Mouse (Mus musculus) CD4-positive helper T cell, adult 2 months (primary cell): ENCODE results near the gene 1700021F05Rik.

Experiments
- DNase-seq: peaks from one replicate; pipeline ENCODE4 v3.0.0-alpha.2; 2012; ENCODE audit warnings: low read depth, missing footprints, low spot score

1700021F05Rik gene

GRCm38 (mm10) chr10:43540442-43541152 is at the start of gene 1700021F05Rik:
Gene 1700021F05Rik (minus strand): TSS chr10:43540994.
- peak; percentile 96 for DNase-seq

GRCm38 (mm10) chr10:43588470-43589177 is 47.8 kb upstream of the 1700021F05Rik start:
- DNase-seq = no peak

- no peak for DNase-seq
These were observed 43.7 kb upstream of the 1700021F05Rik start for GRCm38 (mm10) chr10:43584538-43584937.

GRCm38 (mm10) chr10:43581260-43581659 is 40.5 kb upstream of the 1700021F05Rik start:
- DNase-seq = no peak

- peak; percentile 9 for DNase-seq
These were observed 39.9 kb upstream of the 1700021F05Rik start for GRCm38 (mm10) chr10:43580649-43581078.

GRCm38 (mm10) chr10:43579381-43580261 is 38.8 kb upstream of the 1700021F05Rik start:
- DNase-seq = no peak

- DNase-seq = peak; percentile 28
These were observed 38.1 kb upstream of the 1700021F05Rik start for GRCm38 (mm10) chr10:43578754-43579380.

GRCm38 (mm10) chr10:43578366-43578753 is 37.6 kb upstream of the 1700021F05Rik start:
- no peak for DNase-seq

- DNase-seq = no peak
These were observed 37.2 kb upstream of the 1700021F05Rik start, which contains the start of gene Cd24a for GRCm38 (mm10) chr10:43577997-43578331. Gene Cd24a (plus strand): TSS chr10:43578284.

GRCm38 (mm10) chr10:43577299-43577996 is 36.7 kb upstream of the 1700021F05Rik start:
- DNase-seq = no peak

GRCm38 (mm10) chr10:43574956-43575355 is 34.2 kb upstream of the 1700021F05Rik start:
- DNase-seq = peak; percentile 60

GRCm38 (mm10) chr10:43574352-43574751 is 33.6 kb upstream of the 1700021F05Rik start:
- no peak for DNase-seq

GRCm38 (mm10) chr10:43561311-43561710 is 20.5 kb upstream of the 1700021F05Rik start:
- no peak for DNase-seq

- DNase-seq = no peak
These were observed 20.0 kb upstream of the 1700021F05Rik start for GRCm38 (mm10) chr10:43560765-43561164.

GRCm38 (mm10) chr10:43559313-43559712 is 18.5 kb upstream of the 1700021F05Rik start:
- no peak for DNase-seq

- no peak for DNase-seq
These were observed 16.9 kb upstream of the 1700021F05Rik start for GRCm38 (mm10) chr10:43557630-43558165.

- DNase-seq = no peak
These were observed 10.6 kb upstream of the 1700021F05Rik start for GRCm38 (mm10) chr10:43551388-43551787.

- DNase-seq = no peak
These were observed 10.1 kb upstream of the 1700021F05Rik start for GRCm38 (mm10) chr10:43550923-43551322.

- DNase-seq = no peak
These were observed 8.6 kb upstream of the 1700021F05Rik start for GRCm38 (mm10) chr10:43549411-43549810.

- no peak for DNase-seq
These were observed 355 bp upstream of the 1700021F05Rik start for GRCm38 (mm10) chr10:43541153-43541544.
